Mouse (Mus musculus): ENCODE results near the gene Ric8b. TPM values are rescaled to one million over a fixed set of nuclear protein-coding genes. Genes with fewer than 3 reads are reported as not detected.
A peak's percentile ranks its signal among the peaks of the same experiment; 100 is the strongest.

The Ric8b gene
- polyA plus RNA-seq, 1 experiment from 2014 or later: 30.3 TPM

- DNase-seq (ENCODE audit: low spot score): no peak
- Histone ChIP-seq H3K36me3 (no peaks in the 10 kb centered on the region), H3K27ac (replicated peaks) (peak overlapping the region; percentile 28; the same call in 1 of the 2 replicates), H3K4me3 (no peak overlapping the region), H3K27me3 (ENCODE audit: low read depth, poor library complexity, severe bottlenecking) (peaks cover 32% of the 10 kb centered on the region), H3K9me3 (replicated peaks) (no peaks in the 10 kb centered on the region; the same call in 1 of the 2 replicates), H3K4me1 (peaks cover 27% of the 10 kb centered on the region)
- WGBS: 75% methylated on average over 10 of the region's 10 CpGs
Observed at GRCm38 (mm10) chr10:85038147-85038546, 120.7 kb downstream of the Ric8b start.

GRCm38 (mm10) chr10:85038852-85039251, 121.4 kb downstream of the Ric8b start:
- Histone ChIP-seq H3K27me3 (ENCODE audit: low read depth, poor library complexity, severe bottlenecking) (peaks cover 37% of the 10 kb centered on the region), H3K4me3 (no peak overlapping the region), H3K4me1 (peaks cover 33% of the 10 kb centered on the region), H3K36me3 (no peaks in the 10 kb centered on the region), H3K27ac (replicated peaks) (no peak overlapping the region; the same call in 1 of the 2 replicates), H3K9me3 (replicated peaks) (no peaks in the 10 kb centered on the region; the same call in 1 of the 2 replicates)
- WGBS: 94% methylated on average over 5 of the region's 5 CpGs
- no peak for DNase-seq (ENCODE audit: low spot score)

- Histone ChIP-seq H3K9me3 (replicated peaks) (0 out of 2 replicates have a peak, but pooled peaks cover 5% of the 10 kb centered on the region), H3K27me3 (ENCODE audit: low read depth, poor library complexity, severe bottlenecking) (peaks cover 32% of the 10 kb centered on the region), H3K4me1 (peaks cover 42% of the 10 kb centered on the region), H3K4me3 (peak overlapping the region; percentile 44), H3K36me3 (no peaks in the 10 kb centered on the region), H3K27ac (replicated peaks) (peak overlapping the region; percentile 83)
- DNase-seq (ENCODE audit: low spot score): peak; percentile 74
- WGBS: 6% methylated on average over 17 of the region's 17 CpGs
Observed at GRCm38 (mm10) chr10:85044191-85044711, 126.8 kb downstream of the Ric8b start.

- Histone ChIP-seq H3K36me3 (no peaks in the 10 kb centered on the region), H3K4me1 (peaks cover 41% of the 10 kb centered on the region), H3K27ac (replicated peaks) (peak overlapping the region; percentile 83), H3K27me3 (ENCODE audit: low read depth, poor library complexity, severe bottlenecking) (peaks cover 32% of the 10 kb centered on the region), H3K9me3 (replicated peaks) (0 out of 2 replicates have a peak, but pooled peaks cover 5% of the 10 kb centered on the region), H3K4me3 (peak overlapping the region; percentile 44)
- WGBS: 7% methylated on average over 24 of the region's 24 CpGs
- peak; percentile 71 for DNase-seq (ENCODE audit: low spot score)
Observed at GRCm38 (mm10) chr10:85044732-85045720, 127.6 kb downstream of the Ric8b start.

- Histone ChIP-seq H3K4me3 (no peak overlapping the region), H3K36me3 (no peaks in the 10 kb centered on the region), H3K9me3 (replicated peaks) (0 out of 2 replicates have a peak, but pooled peaks cover 5% of the 10 kb centered on the region), H3K4me1 (peaks cover 32% of the 10 kb centered on the region), H3K27me3 (ENCODE audit: low read depth, poor library complexity, severe bottlenecking) (peaks cover 25% of the 10 kb centered on the region), H3K27ac (replicated peaks) (no peak overlapping the region)
- DNase-seq (ENCODE audit: low spot score): peak; percentile 28
- 36% methylated on average over 5 of the region's 5 CpGs for WGBS
Observed at GRCm38 (mm10) chr10:85046585-85046984, 129.2 kb downstream of the Ric8b start.

- peaks cover 37% of the 10 kb centered on the region for H3K4me1 ChIP-seq
- no peak overlapping the region for H3K27ac ChIP-seq (replicated peaks)
- H3K27me3 ChIP-seq (ENCODE audit: low read depth, poor library complexity, severe bottlenecking): peaks cover 10% of the 10 kb centered on the region
- 0 out of 2 replicates have a peak, but pooled peaks cover 5% of the 10 kb centered on the region for H3K9me3 ChIP-seq (replicated peaks)
- DNase-seq (ENCODE audit: low spot score): no peak
- WGBS: 95% methylated on average over 8 of the region's 8 CpGs
- no peaks in the 10 kb centered on the region for H3K36me3 ChIP-seq
- no peak overlapping the region for H3K4me3 ChIP-seq
Observed at GRCm38 (mm10) chr10:85048008-85048407, 130.6 kb downstream of the Ric8b start.

GRCm38 (mm10) chr10:85050668-85051208, 133.3 kb downstream of the Ric8b start:
- Histone ChIP-seq H3K27me3 (ENCODE audit: low read depth, poor library complexity, severe bottlenecking) (peaks cover 3% of the 10 kb centered on the region; the same call in 1 of the 2 replicates), H3K4me1 (peaks cover 13% of the 10 kb centered on the region), H3K27ac (replicated peaks) (no peak overlapping the region), H3K9me3 (replicated peaks) (0 out of 2 replicates have a peak, but pooled peaks cover 5% of the 10 kb centered on the region), H3K36me3 (no peaks in the 10 kb centered on the region), H3K4me3 (no peak overlapping the region)
- no peak for DNase-seq (ENCODE audit: low spot score)
- WGBS: 67% methylated on average over 4 of the region's 4 CpGs

GRCm38 (mm10) chr10:85052451-85052850, 135.0 kb downstream of the Ric8b start:
- H3K4me3 ChIP-seq: no peak overlapping the region
- no peaks in the 10 kb centered on the region for H3K27me3 ChIP-seq (ENCODE audit: low read depth, poor library complexity, severe bottlenecking)
- no peaks in the 10 kb centered on the region for H3K36me3 ChIP-seq
- 0 out of 2 replicates have a peak, but pooled peaks cover 5% of the 10 kb centered on the region for H3K4me1 ChIP-seq
- 0 out of 2 replicates have a peak, but pooled peaks cover 5% of the 10 kb centered on the region for H3K9me3 ChIP-seq (replicated peaks)
- 38% methylated on average over 4 of the region's 4 CpGs for WGBS
- no peak overlapping the region for H3K27ac ChIP-seq (replicated peaks)
- DNase-seq (ENCODE audit: low spot score): no peak

- H3K27me3 ChIP-seq (ENCODE audit: low read depth, poor library complexity, severe bottlenecking): no peaks in the 10 kb centered on the region
- no peaks in the 10 kb centered on the region for H3K36me3 ChIP-seq
- 0 out of 2 replicates have a peak, but pooled peaks cover 5% of the 10 kb centered on the region for H3K4me1 ChIP-seq
- H3K9me3 ChIP-seq (replicated peaks): no peaks in the 10 kb centered on the region
- WGBS: 93% methylated on average over 2 of the region's 2 CpGs
- H3K27ac ChIP-seq (replicated peaks): no peak overlapping the region
- DNase-seq (ENCODE audit: low spot score): no peak
- H3K4me3 ChIP-seq: no peak overlapping the region
Observed at GRCm38 (mm10) chr10:85054876-85055275, 137.5 kb downstream of the Ric8b start.

Other genes with a start within 250 kb of the Ric8b start
- 61.8 and 70.6 TPM in 2 replicates for gene Rfx4, start 161.6 kb upstream of the Ric8b start, polyA plus RNA-seq (2016; fragmentation: Nextera tagmentation; extraction: Ambion mirVana)
- 1.2 and 1.6 TPM in 2 replicates for gene Fhl4, start 184.9 kb downstream of the Ric8b start, polyA plus RNA-seq (2016; fragmentation: Nextera tagmentation; extraction: Ambion mirVana)
- gene Tmem263, start 185.0 kb downstream of the Ric8b start, polyA plus RNA-seq (2016; fragmentation: Nextera tagmentation; extraction: Ambion mirVana): 54.6 and 56.3 TPM in 2 replicates
- gene Mterf2, start 210.4 kb downstream of the Ric8b start, polyA plus RNA-seq (2016; fragmentation: Nextera tagmentation; extraction: Ambion mirVana): 24.8 and 30.6 TPM in 2 replicates

All from midbrain, embryonic 10.5 days (tissue).